Mouse (Mus musculus) lung, adult 2 months (tissue): ENCODE results near the gene Isl1.

Experiments
- CTCF ChIP-seq: fragments of 200-500 bp; IDR thresholded peaks from 2 replicates; pipeline ENCODE4 v1.5.1; 2011; ENCODE audit warnings: mild to moderate bottlenecking, low read length, control low read depth; ENCODE audit not compliant: insufficient read depth
- POLR2A ChIP-seq: fragments of 200-500 bp; IDR thresholded peaks from 2 replicates; pipeline ENCODE4 v1.6.1; 2011; ENCODE audit warnings: low read depth, mild to moderate bottlenecking, control low read depth, low read length, borderline replicate concordance; ENCODE audit errors: extremely low read depth

- TF ChIP-seq CTCF (no peak), POLR2A (no peak)
Measured at GRCm38 (mm10) chr13:116298641-116299170, 10.8 kb downstream of the Isl1 start.
